Mouse (Mus musculus): ENCODE results near the gene Cnn3. TPM values are rescaled to one million over a fixed set of nuclear protein-coding genes. Genes with fewer than 3 reads are reported as not detected.

Gene Cnn3
- total RNA-seq, 2 experiments from 2014 or later = 128 to 134 TPM

GRCm38 (mm10) chr3:121417379-121418250 lies 8.7 kb upstream of the Cnn3 start:
- DNase-seq (ENCODE audit: low spot score in 2 of 2) = no peak

DNA sequence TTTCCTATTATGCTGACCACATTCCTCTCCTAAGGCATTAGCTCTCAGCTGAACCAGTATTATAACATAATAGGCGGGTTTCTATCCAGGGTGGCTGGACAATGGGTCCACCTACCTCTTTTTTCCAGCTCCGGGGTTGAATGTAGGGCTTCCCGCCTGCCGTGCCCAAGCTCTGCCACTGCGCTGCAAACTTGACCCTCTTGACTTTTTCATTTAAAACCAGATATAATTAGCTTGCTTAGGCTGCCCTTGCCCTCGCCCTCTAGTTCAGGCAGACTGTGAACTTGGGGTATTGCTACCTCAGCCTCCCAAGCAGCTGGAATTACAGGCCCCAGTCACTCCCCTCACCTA lies 8.1 kb upstream of the Cnn3 start:
- no peak for DNase-seq (ENCODE audit: low spot score in 2 of 2)

DNA sequence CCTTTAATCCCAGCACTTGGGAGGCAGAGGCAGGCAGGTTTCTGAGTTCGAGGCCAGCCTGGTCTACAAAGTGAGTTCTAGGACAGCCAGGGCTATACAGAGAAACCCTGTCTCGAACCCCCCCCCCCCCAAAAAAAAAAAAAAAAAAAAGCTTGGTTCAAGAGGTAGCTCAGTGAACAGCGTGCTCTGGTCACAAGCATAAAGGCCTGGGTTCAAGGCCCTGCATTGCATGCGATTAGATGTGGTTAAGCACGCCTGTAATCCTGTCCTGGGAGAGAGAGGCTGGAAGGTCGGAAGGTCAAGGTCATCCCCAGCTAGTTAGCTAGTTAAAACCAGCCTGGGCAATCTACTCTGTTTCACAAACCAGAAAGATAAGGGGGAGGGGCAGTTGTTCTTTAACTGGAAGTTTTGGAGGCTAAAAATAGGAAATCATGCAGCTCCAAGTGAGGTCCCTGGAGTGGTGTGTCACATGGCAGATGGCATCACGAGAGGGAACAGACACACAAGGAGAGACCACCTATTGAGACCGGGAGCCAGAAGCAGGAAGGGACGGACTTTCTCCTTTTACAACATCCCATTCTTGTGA lies 7.4 kb upstream of the Cnn3 start:
- DNase-seq (ENCODE audit: low spot score in 2 of 2) = no peak

- no peak for DNase-seq (ENCODE audit: low spot score in 2 of 2)
Observed at GRCm38 (mm10) chr3:121422405-121422804, 3.9 kb upstream of the Cnn3 start.

DNA sequence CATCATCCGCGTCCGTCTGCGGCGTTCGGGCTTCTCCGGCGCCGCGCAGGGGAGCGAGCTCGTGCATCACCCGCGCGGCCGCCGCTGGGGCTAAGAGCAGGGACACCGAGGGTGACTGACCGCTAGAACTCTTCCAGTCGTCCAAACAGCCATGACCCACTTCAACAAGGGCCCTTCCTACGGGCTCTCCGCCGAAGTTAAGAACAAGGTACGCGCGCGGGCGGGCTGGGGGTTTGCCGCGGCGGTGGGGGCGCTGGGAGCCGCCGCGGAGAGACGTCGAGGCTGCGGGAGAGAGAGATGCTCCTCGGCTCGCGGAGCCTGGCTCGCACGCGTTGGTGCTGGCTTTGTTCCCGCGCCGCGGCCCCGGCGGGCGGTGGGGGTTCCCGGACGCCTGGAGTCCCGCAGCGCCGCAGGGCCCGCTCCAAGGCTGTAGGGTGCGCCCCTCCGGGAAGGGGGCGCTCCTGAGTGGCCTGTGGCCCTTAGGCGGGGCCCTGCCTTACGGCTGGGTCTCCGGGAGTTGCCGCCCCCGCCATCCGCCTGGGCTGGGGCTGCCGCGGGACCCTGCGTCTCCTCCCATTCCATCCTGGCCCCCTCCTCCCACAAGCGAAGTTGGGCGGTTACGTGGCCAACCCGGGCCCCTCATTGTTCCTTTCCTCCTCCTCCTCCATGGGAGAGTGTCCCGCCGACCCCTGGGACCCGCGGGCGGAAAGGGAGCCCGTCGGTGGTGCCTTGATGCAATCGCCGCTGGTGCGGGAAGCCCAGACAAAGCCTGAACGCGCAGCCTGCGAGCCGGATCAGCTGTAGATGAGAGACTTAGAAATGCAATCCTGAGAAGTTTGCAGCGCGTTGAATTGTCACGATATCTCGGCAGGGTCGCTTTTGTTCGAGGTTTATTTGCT lies 573 bp downstream of the Cnn3 start:
- peak; percentile 77 to 87 for DNase-seq (ENCODE audit: low spot score in 2 of 2)

GRCm38 (mm10) chr3:121427520-121427908 lies 1.2 kb downstream of the Cnn3 start:
- peak; percentile 62 to 74 for DNase-seq (ENCODE audit: low spot score in 2 of 2)

GRCm38 (mm10) chr3:121428230-121428629 lies 1.9 kb downstream of the Cnn3 start:
- no peak for DNase-seq (ENCODE audit: low spot score in 2 of 2)

DNA sequence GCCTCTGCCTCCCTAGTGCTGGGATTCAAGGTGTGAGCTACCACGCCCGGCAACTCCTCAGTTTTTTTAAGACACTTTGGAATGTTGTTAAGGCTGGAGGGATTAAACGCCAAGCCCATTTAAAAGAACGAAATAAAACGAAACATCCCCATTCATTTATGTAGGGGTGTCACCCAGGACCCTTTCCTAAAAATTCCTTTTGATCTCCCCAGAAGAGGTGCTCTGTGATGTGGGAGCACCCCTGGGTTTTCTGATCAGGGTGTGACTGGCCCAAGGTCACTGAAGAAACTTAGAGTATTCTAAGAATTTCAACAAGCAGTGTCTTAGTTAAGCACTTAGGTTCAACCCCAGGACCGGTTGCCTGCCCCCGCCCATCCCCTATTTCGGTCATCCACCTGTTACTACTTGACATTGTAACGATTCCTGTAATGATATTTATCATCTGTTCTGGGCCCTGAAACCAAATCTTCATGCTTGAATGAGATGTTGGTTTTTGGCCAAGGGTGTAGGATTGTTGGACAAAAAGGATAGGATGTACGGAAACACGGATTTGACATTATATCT lies 2.5 kb downstream of the Cnn3 start:
- DNase-seq (ENCODE audit: low spot score in 2 of 2) = no peak

GRCm38 (mm10) chr3:121429469-121429868 lies 3.2 kb downstream of the Cnn3 start:
- no peak for DNase-seq (ENCODE audit: low spot score in 2 of 2)

GRCm38 (mm10) chr3:121430289-121430936 lies 4.1 kb downstream of the Cnn3 start:
- DNase-seq (ENCODE audit: low spot score in 2 of 2) = no peak

GRCm38 (mm10) chr3:121433359-121433758 lies 7.1 kb downstream of the Cnn3 start:
- DNase-seq (ENCODE audit: low spot score in 2 of 2) = no peak

GRCm38 (mm10) chr3:121433968-121434533 lies 7.8 kb downstream of the Cnn3 start:
- no peak for DNase-seq (ENCODE audit: low spot score in 2 of 2)

DNA sequence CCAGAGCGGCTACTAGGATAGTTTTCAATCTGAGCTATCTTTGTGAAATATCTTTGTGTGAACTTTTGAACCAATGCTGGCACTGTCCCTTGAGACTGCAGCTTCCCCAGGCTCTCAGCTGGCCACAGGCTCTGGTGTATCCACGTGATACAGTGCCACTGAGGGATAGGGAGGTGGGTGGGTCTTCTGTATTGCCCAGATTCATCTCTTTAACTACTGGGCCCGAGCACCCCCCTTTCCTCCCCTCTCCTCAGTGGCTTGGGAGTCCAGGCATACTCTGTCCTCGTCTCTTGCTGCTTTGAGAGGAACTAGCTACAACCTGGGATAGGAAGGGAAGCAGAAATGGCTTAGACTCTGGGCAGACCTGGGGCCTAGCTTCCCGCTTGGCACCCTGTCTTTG lies 9.0 kb downstream of the Cnn3 start:
- DNase-seq (ENCODE audit: low spot score in 2 of 2) = no peak

GRCm38 (mm10) chr3:121437070-121437469 lies 10.8 kb downstream of the Cnn3 start:
- DNase-seq (ENCODE audit: low spot score in 2 of 2) = no peak

- no peak for DNase-seq (ENCODE audit: low spot score in 2 of 2)
Observed at GRCm38 (mm10) chr3:121437996-121438395, 11.7 kb downstream of the Cnn3 start.

GRCm38 (mm10) chr3:121439623-121440161 lies 13.4 kb downstream of the Cnn3 start:
- no peak for DNase-seq (ENCODE audit: low spot score in 2 of 2)

- DNase-seq (ENCODE audit: low spot score in 2 of 2) = no peak
Observed at GRCm38 (mm10) chr3:121441504-121441903, 15.2 kb downstream of the Cnn3 start.

DNA sequence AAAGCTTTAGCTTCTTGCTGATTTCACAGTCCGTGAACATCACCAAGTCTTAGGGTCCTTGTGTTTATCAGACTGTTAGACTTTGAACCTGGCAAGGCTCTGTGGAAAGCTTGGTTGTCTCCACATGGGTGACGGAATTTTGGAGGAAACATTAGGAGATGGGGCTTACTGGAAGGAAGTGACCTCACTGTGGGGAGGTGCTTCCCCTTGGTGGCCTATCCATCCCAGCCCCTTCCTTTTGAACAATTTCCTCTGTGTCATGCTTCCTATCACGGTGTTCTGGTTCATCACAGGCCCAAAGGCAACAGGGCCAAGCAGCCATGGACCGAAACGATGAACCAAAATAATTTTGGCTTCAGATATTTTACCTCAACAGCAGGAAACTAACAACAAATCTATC lies 16.0 kb downstream of the Cnn3 start:
- DNase-seq (ENCODE audit: low spot score in 2 of 2) = no peak

DNA sequence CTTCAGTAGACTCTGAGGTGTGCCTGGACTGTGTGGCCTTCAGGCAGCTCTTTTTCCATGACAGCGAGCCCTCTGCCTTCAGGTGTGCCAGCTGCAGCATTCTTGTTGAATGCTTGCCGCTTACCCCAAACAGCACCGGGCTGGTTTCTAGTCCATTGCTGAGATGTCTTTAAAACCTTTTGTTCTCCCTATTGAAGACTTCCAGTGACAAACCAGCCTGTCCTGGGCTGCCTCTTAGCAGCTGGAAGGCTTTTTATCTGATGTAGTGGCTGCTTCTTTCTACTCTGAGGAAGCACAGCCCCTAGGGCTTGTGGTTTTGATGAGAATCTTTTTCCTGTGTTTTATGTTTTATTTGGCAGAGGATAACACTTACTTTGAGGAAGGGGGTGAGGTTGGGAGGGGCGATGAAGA lies 17.6 kb downstream of the Cnn3 start:
- DNase-seq (ENCODE audit: low spot score in 2 of 2) = no peak

DNA sequence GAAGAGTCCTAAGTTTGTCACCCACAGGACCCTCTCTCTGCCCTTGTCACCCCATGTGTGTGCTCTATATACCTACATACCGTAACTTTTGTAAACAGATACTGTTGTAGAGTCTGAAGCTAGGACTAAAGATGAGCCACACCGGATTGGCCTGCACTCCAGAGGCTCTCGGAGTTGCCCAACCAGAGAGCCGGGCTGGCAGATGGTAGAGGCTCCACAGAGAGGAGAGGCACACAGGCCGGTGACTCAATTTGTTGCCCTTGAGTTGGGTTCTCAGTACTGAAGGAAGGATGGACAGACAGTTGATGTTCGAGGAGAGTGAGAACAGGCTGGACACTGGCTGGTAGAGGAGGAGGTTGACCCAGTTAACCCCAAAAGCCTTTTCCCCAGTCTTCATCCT lies 18.1 kb downstream of the Cnn3 start:
- DNase-seq (ENCODE audit: low spot score in 2 of 2) = no peak
